Mouse (Mus musculus) kidney, adult 2 months (tissue): ENCODE data around the gene Vps4a. TPM values are rescaled to one million over a fixed set of nuclear protein-coding genes. Genes with fewer than 3 reads are reported as not detected.
"Not testable (repeated sequence)": the region's sequence is repeated elsewhere in the genome, so short reads cannot be mapped to it uniquely, and the experiment has no call there.

Experiments used
- DNase-seq: peaks from one replicate; pipeline ENCODE4 v3.0.0; 2021
- H3K27ac ChIP-seq: fragments of 200-500 bp; 2 replicates; pipeline ENCODE4 v1.5.1; 2012; ENCODE audit warnings: low read depth, low read length, control low read depth, inconsistent platforms; ENCODE audit not compliant: insufficient read depth
- H3K27me3 ChIP-seq: fragments of 200-500 bp; replicated peaks from 2 replicates; pipeline ENCODE4 v1.6.1; 2012; ENCODE audit warnings: mild to moderate bottlenecking, moderate library complexity, low read length, inconsistent platforms; ENCODE audit not compliant: control insufficient read depth, insufficient read depth
- H3K36me3 ChIP-seq: fragments of 200-500 bp; 2 replicates; pipeline ENCODE4 v1.6.1; 2012; ENCODE audit warnings: mild to moderate bottlenecking, moderate library complexity, low read length, inconsistent platforms; ENCODE audit not compliant: control insufficient read depth, insufficient read depth
- H3K4me1 ChIP-seq: fragments of 200-500 bp; 2 replicates; pipeline ENCODE4 v1.6.1; 2011; ENCODE audit warnings: low read length; ENCODE audit not compliant: control insufficient read depth, insufficient read depth
- H3K4me3 ChIP-seq: fragments of 200-500 bp; 2 replicates; pipeline ENCODE4 v1.5.1; 2011; ENCODE audit warnings: mild to moderate bottlenecking, low read depth, low read length, control low read depth; ENCODE audit not compliant: insufficient read depth
- CTCF ChIP-seq: fragments of 200-500 bp; conservative IDR thresholded peaks from 2 replicates; pipeline ENCODE4 v1.5.1; 2011; ENCODE audit warnings: low read depth, mild to moderate bottlenecking, control low read depth, low read length, moderate library complexity, mixed read lengths; ENCODE audit not compliant: insufficient read depth, insufficient read length
- POLR2A ChIP-seq: fragments of 200-500 bp; IDR thresholded peaks from one replicate; pipeline ENCODE4 v1.6.1; 2011; ENCODE audit warnings: low read depth, low read length, control low read depth
- WGBS: fragments of 180-500 bp; shearing (Covaris S2); methylation state at CpG from one replicate; pipeline ENCODE4 v1.1.7; 2018; 5-methylcytosine and 5-hydroxymethylcytosine counted together
- polyA plus RNA-seq: library from polyadenylated mRNA; depleted of rRNA; stranded (reverse); fragments of >200 nt; gene quantifications from 2 replicates; pipeline ENCODE4 v1.2.3, GENCODE M21; 2012

The Vps4a gene
- polyA plus RNA-seq, 1 experiment = 33.4 TPM

DNA sequence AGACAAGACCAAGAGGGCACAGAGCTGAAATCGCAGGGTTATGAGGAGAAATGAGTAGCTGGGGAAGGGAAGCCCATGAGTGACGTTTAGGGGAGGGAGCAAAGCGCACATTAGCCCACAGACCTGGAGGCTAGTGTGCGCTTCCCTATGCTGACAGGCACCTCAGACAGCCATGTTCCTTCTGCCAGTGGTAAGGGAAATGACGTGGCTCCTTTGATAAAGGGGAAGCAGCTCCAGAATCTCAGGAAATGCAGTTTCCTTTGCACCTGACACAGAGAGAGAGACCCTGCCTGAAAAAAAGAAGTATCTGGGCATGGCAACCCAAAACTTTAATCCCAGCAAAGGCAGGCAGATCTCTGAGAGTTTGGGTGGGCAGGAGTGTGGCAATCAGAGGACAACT lies 964 bp upstream of the Vps4a start:
- Histone ChIP-seq H3K36me3 (no peaks in the 10 kb centered on the region), H3K27me3 (no peaks in the 10 kb centered on the region), H3K4me3 (no peak overlapping the region), H3K27ac (no peak overlapping the region), H3K4me1 (peaks cover 12% of the 10 kb centered on the region)
- TF ChIP-seq POLR2A (no peak), CTCF (no peak)
- DNase-seq = no peak
- WGBS = 63% methylated on average over 5 of the region's 5 CpGs

DNA sequence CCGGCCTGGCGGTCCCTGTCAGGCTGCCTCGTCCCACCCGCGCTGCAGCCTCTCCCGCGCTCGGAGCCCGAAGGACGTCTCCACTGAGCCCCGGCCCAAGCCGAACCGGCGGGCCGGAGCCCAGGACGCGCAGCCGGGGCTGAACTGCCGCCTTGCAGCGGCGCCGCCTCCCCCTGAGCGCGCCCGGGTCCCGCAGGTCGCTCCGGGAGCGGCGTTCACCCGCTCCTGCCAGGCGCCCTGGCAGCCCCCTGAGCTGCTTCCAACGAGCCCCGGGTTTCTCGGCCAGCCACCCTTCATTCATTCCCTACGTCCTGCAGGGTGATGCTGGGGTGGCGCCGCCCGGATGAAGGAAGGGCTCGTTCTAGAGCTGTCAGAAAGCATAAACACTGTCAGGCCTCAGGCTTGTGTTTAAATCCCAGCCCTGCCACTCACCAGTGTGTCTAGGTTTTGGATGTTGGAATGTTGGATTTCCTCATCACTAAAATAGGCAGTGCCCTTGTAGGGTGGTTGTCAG lies 612 bp downstream of the Vps4a start:
- no peak for DNase-seq
- no peaks in the 10 kb centered on the region for H3K36me3 ChIP-seq
- TF ChIP-seq CTCF = no peak
- H3K27me3 ChIP-seq = no peaks in the 10 kb centered on the region
- peaks cover 15% of the 10 kb centered on the region for H3K4me1 ChIP-seq
- H3K4me3 ChIP-seq = peak overlapping the region; percentile 95
- under 1% methylated on average over 40 of the region's 40 CpGs for WGBS
- peak overlapping the region; percentile 50 for H3K27ac ChIP-seq

DNA sequence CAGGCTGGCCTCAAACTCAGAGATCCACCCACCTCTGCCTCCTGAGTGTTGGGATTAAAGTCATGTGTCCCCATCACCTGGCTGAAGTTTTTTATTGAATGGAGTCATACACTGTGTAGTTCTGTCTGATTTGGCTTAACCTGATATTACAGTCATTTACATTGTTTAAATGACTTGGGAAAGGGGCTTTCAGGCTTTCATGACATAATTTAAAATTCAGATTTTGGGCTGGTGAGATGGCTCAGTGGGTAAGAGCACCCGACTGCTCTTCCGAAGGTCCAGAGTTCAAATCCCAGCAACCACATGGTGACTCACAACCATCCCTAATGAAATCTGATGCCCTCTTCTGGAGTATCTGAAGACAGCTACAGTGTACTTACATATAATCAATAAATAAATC lies 2.6 kb downstream of the Vps4a start:
- not testable (repeated sequence) for H3K27me3 ChIP-seq, DNase-seq, H3K36me3 ChIP-seq, H3K27ac ChIP-seq, H3K4me3 ChIP-seq
- H3K4me1 ChIP-seq = peaks cover 15% of the 10 kb centered on the region
- WGBS = 64% methylated on average over 2 of the region's 2 CpGs

DNA sequence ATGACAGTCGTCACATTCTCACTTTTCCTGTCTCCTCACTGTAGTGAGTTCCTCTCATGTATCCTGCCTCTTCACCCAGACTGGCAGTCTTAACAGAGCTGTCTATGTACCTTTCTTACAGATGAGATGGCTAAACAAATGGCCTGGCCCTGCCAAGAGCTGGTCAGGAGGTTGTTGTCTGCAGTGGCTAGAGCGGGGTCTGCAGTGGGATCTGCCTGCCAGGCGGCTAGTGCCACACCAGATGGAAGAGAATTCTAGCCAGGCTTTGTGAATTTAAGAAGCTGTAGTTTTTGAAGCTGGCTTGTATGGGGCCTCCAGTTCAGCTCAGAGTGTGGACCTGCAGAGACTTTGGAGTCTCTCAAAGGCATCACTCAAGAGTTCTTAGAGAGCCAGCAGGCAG lies 4.6 kb downstream of the Vps4a start:
- Histone ChIP-seq H3K4me1 (peaks cover 15% of the 10 kb centered on the region), H3K27ac (no peak overlapping the region), H3K36me3 (no peaks in the 10 kb centered on the region; the same call in 1 of the 2 replicates), H3K4me3 (no peak overlapping the region), H3K27me3 (no peaks in the 10 kb centered on the region)
- DNase-seq = no peak
- 94% methylated on average over 3 of the region's 3 CpGs for WGBS
- TF ChIP-seq POLR2A = no peak
- TF ChIP-seq CTCF = no peak

DNA sequence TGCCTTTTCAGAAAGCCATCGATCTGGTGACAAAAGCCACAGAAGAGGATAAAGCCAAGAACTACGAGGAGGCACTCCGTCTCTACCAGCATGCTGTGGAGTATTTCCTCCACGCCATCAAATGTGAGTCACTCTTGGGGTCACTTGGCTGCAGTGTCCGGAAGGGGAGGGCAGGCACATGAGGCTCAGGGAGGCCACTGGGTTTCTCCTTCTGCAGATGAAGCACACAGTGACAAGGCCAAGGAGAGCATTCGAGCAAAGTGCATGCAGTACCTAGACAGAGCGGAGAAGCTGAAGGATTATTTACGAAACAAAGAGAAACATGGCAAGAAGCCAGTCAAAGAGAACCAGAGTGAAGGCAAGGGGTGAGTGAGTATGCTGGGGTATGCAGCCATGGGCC lies 5.6 kb downstream of the Vps4a start:
- Histone ChIP-seq H3K4me1 (peaks cover 15% of the 10 kb centered on the region), H3K27me3 (no peaks in the 10 kb centered on the region), H3K36me3 (no peaks in the 10 kb centered on the region; the same call in 1 of the 2 replicates), H3K27ac (0 out of 2 replicates have a peak overlapping the region, but pooled peaks have one; percentile 1), H3K4me3 (no peak overlapping the region)
- no peak for TF ChIP-seq POLR2A
- TF ChIP-seq CTCF = no peak
- peak; percentile 66 for DNase-seq
- WGBS = 54% methylated on average over 8 of the region's 8 CpGs

DNA sequence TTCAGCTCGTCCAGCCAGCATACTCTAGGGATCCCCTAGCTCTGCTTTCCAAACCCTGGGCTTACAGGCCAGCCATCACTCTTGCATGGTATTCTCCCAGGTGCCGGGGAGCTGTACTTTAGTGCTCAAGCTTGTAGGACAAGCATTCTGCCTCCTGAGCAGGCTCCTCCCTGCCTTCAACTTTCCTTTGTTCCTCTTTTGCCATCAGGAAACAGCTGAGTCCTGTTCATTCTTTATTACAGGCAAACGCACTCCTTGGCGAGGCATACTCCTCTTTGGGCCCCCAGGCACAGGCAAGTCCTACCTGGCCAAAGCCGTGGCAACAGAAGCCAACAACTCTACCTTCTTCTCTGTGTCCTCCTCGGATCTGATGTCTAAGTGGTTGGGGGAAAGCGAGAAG lies 9.6 kb downstream of the Vps4a start:
- 73% methylated on average over 7 of the region's 7 CpGs for WGBS
- no peak overlapping the region for H3K27ac ChIP-seq
- H3K4me3 ChIP-seq = no peak overlapping the region
- 0 out of 2 replicates have a peak, but pooled peaks cover 3% of the 10 kb centered on the region for H3K4me1 ChIP-seq
- no peak for DNase-seq
- no peaks in the 10 kb centered on the region for H3K27me3 ChIP-seq
- peaks cover 7% of the 10 kb centered on the region for H3K36me3 ChIP-seq
- TF ChIP-seq CTCF (no peak), POLR2A (no peak)

DNA sequence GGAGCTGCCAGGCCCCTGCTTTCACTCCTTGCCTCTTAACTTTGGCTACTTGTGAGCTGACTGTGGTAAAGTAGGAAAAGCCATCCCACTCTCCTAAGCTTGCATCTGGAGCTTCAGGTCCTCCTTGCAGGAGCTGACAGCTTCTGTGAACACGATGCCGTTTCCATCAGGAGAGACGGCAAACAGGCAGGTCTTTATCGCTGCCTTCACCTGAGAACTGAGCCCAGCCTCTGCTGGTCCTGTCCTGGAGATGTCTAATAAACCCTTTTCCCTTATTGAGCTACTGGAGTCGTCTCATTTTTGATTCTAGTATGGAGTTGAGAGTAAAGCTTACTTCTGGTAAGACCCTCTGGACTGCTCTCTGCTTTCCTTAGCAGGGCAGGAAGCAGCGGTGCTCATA lies 14.5 kb downstream of the Vps4a start:
- no peak overlapping the region for H3K4me3 ChIP-seq
- H3K27ac ChIP-seq = no peak overlapping the region
- H3K36me3 ChIP-seq = peaks cover 7% of the 10 kb centered on the region
- WGBS = 88% methylated on average over 6 of the region's 6 CpGs
- no peak for DNase-seq
- H3K27me3 ChIP-seq = no peaks in the 10 kb centered on the region
- H3K4me1 ChIP-seq = peaks cover 5% of the 10 kb centered on the region; the same call in 1 of the 2 replicates
- TF ChIP-seq POLR2A = no peak
- no peak for TF ChIP-seq CTCF

DNA sequence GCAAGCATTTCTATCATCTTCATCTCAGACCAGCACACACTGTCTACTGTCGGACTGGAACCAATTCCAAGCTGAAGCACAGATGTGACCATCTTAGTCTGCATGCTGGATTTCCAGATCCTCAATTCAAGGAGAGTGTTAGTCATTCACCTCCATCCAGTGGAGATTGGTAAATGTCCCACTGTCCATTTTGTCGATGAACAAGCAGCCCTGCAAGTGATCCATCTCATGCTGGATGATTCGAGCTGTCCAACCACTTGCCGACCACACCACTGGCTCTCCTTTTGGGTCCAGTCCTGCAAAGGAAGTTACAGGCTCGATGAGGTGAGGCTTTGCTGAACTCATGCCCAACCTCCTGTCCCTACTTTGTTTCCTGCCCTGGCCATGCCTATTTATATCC lies 16.0 kb downstream of the Vps4a start:
- peak; percentile 22 for DNase-seq
- Histone ChIP-seq H3K36me3 (peaks cover 7% of the 10 kb centered on the region), H3K4me1 (peaks cover 5% of the 10 kb centered on the region; the same call in 1 of the 2 replicates), H3K4me3 (no peak overlapping the region), H3K27me3 (no peaks in the 10 kb centered on the region), H3K27ac (no peak overlapping the region)
- 59% methylated on average over 5 of the region's 5 CpGs for WGBS
- TF ChIP-seq POLR2A = no peak
- no peak for TF ChIP-seq CTCF
